Mouse (Mus musculus) liver, embryonic 14.5 days (tissue): Measurements from ENCODE around the gene Neurod1.

Experiments used
- CTCF ChIP-seq: IDR thresholded peaks from 2 replicates; pipeline ENCODE4 v1.5.1; 2016; ENCODE audit warnings: antibody characterized with exemption, low read depth, control low read depth
- EP300 ChIP-seq: IDR thresholded peaks from 2 replicates; pipeline ENCODE4 v1.6.1; 2016; ENCODE audit warnings: antibody characterized with exemption, low read depth

- no peak for TF ChIP-seq CTCF
- no peak for TF ChIP-seq EP300
Measured at GRCm38 (mm10) chr2:79461861-79462260, 5.3 kb upstream of the Neurod1 start.
